Mouse (Mus musculus) layer of hippocampus, adult 9-11 months (tissue): ENCODE data around the gene Mrpl50.
"Not testable (repeated sequence)": the region's sequence is repeated elsewhere in the genome, so short reads cannot be mapped to it uniquely, and the experiment has no call there.

Experiments used
- DNase-seq: peaks from one replicate; pipeline ENCODE4 v3.0.0; 2022

Mrpl50 gene

DNA sequence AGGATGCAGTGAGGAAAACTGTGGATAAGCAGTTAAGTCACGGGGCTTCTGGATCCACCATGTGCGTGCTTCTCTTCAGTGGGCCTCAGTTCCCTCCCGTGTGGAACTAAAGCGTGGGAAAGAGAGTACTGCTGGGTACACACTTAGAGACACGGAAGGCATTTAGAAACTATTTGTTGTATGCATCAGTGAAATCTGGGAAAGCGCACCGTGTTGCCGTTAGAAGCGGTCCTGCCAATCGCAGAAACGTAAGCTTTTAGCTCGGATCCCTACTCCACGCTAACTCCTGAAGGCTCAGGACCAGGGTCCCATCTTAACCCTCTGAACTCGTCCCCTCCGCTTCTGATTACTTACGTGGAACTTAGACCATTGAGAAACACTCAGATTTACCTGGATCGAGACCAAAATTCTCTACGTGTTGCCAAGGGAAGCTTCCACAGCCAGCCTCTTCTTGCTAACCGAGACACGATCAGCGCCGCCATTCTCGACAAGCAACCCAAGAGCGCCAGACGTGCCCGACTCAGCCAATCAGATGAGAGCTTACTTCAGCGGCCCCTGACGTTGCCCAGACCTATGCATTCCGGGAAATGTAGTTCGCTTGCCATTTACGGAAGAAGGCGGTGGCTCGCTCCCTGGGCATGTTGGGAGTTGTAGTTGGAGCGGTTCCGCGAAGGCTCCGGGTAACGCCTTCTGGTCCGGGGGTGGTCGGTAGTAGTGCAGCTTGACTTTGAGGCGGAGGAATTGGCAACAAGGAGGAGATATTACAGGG is at the start of gene Mrpl50, which contains the start of gene Zfp189:
Gene Mrpl50, minus strand, starts transcription at position 522 of the 769 bp plus-strand sequence.
Gene Zfp189, plus strand, starts transcription at position 605 of the 769 bp plus-strand sequence.
- peak; percentile 98 for DNase-seq

GRCm38 (mm10) chr4:49567613-49568012 is 46.7 kb upstream of the Mrpl50 start:
- peak; percentile 77 for DNase-seq

- DNase-seq = peak; percentile 18
Measured at GRCm38 (mm10) chr4:49559915-49560772, 39.3 kb upstream of the Mrpl50 start.

DNA sequence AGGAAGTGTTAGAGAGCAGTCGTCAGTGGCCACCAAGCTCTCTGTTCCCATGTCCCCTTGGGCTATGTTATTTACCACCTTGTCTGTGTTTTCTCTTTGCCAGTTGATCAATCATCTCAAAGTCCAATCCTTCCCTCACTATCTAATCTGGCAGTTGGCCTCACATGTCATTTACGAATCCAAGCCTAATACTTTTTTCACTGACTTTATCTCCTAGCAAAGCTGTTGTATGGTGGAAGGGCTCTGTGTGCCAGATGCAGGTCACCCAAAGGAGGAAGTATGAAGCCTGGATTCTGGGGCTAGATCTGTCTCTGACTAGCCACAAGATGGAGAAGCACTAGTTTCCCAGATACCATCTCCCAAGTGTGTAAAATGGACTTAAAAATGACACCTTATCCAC is 37.3 kb upstream of the Mrpl50 start:
- DNase-seq = no peak

GRCm38 (mm10) chr4:49557375-49557774 is 36.5 kb upstream of the Mrpl50 start:
- DNase-seq = no peak

DNA sequence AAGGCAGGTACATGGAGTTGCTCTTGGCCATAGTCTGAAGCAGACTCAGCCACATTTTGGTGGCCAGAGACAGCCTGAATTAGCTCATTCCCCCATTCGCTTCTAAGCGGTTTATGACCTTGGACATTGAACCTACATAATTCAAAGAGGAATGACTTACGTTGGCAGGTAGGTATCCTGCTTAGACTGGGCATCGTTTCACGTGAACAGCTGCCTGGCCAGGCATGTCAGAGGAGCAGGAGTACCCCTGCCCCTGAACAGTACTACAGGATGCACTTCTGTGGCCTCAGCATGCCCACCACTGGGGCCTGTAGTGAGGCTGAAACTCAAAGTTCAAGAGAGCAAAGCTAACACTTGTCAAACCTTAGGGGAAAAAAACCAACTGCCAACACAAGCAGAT is 32.5 kb upstream of the Mrpl50 start:
- no peak for DNase-seq

GRCm38 (mm10) chr4:49549383-49549782 is 28.5 kb upstream of the Mrpl50 start, which contains the start of gene Aldob:
TSS of gene Aldob (minus strand) at chr4:49549546.
- DNase-seq = no peak

- no peak for DNase-seq
Measured at GRCm38 (mm10) chr4:49547544-49548219, 26.8 kb upstream of the Mrpl50 start.

- DNase-seq = no peak
Measured at GRCm38 (mm10) chr4:49546873-49547543, 26.1 kb upstream of the Mrpl50 start.

GRCm38 (mm10) chr4:49546026-49546425 is 25.1 kb upstream of the Mrpl50 start:
- no peak for DNase-seq

DNA sequence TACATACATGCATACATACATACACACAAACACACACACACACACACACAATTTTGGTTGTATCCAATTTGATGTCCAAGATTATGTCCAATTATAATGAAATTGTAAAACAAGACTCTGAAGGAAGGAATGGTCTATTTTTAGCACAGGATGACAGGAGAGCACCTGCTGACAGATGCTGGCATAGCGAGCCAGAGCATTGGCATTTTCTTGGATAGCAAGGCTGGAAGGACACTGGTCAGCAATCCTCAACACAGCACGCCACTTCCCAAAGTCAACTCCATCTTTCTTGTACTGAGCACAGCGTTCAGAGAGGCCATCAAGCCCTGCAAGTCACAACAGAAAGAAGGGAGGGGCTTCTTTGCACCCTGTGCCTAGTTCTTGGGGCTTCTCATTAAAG is 20.1 kb upstream of the Mrpl50 start:
- DNase-seq = no peak

DNA sequence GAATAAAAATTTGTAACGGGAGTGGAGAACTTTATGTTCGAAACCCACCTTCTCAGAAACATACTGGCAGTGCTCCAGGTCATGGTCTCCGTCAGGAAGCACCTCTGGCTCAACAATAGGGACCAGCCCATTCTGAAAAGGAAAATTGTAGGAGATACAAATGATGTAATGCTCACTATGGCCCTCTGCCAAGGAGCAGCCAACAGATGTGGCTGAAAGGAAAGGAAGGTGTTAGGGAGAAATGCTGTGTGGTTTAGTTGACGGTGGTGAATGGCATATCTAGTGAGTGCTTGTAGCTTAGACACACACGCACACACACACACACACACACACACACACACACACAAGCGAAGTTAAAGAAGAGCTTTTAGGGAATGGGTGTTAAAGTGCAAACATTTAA is 18.8 kb upstream of the Mrpl50 start:
- no peak for DNase-seq

DNA sequence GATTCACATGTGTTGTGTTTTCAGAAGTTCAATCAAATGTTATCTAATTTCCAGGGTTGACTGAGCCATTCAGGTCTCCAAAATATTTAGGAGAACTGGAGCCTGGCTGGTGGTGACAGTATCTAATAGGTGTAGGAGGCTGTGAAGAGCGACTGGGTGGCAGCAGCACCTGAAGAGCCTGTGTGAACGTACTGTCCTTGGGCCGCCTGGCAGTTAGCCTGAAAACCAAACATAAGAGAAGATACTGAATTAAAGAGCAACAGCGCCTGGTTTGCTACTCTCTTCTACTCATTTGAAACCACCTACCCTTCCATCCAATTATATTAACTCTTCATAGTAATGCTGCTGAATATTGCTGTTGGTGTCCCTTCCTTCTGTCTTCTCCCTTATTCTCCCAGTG is 15.8 kb upstream of the Mrpl50 start:
- DNase-seq = no peak

- DNase-seq = no peak
Measured at GRCm38 (mm10) chr4:49535675-49536294, 14.9 kb upstream of the Mrpl50 start.

DNA sequence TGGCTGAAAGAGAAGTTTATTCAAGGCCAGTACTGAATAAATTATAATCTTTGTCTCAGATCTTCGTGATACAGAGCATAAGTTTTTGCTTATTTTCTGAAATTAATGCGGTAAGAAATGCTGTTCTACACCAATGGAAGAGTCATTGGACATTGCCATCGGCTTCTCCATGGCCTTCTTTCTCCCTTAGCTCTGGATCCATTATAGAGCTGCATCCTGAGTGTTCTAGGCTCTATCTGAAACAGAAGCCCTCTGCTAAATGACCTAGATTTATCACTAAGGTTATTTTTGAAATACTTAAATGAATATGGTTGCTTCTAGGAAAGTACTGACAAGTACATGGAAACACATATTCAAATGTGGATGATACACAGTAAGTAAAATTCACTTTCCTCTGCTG is 14.1 kb upstream of the Mrpl50 start:
- no peak for DNase-seq

DNA sequence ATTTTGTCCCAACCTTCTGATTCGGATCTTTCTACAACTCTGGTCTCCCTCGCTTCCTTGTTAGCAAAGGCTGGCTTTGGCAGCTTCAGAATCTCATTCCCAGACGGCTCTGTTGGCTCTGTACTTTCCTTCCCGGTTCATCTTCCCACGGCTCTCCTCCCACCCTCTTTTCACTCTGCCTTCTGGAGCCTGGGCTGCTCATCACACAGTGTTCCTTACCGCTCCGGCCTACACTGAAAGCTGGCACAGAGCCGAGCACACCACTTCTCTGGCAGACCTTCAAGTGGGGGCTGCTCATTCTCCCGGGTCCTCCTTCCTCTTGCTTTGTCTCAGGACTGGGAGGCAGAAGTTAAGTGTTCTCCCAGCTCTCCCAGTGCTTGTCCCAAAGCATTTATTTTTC is 1.7 kb upstream of the Mrpl50 start:
- peak; percentile 89 for DNase-seq

DNA sequence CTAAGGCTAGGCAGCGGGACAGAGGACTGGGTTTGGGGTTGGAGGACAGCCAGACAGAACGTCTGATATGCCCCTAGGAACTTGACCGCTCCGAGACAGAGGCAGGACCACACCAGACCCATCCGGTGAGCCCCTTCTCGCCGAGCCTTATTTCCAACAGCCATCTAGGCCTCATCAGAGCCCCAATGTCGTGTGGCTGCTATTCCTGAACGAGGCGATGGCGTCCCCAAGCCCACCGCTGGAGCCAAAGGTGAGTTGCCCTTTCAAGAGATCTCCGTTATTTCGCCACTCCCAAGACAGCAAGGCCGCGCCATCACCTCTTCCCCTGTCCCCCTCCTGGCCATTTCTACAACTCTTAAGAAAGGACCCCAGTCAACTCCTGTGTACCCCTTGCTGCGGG is 453 bp upstream of the Mrpl50 start:
- DNase-seq = no peak

DNA sequence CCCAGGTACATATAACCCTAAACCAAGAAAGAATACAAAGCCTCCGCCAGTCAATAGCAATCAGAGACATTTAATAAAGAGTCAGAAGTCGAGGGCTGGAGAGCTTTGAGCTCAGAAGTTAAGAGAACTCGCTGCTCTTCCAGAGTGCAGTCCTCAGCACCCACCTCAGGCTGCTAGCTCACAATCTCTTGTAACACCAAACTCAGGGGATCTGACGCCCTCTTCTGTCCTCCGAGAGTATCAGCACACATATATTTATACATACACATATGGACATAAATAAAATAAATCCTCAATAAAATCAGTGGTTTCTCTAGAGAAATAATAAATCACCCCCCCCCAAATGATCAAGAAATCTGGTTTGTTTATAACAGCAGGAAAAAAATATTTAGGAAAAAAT is 1.4 kb downstream of the Mrpl50 start:
- no peak for DNase-seq

- DNase-seq = no peak
Measured at GRCm38 (mm10) chr4:49514441-49514840, 6.5 kb downstream of the Mrpl50 start.

- DNase-seq = no peak
Measured at GRCm38 (mm10) chr4:49512636-49513035, 8.3 kb downstream of the Mrpl50 start.

- not testable (repeated sequence) for DNase-seq
Measured at GRCm38 (mm10) chr4:49510236-49510835, 10.6 kb downstream of the Mrpl50 start.

GRCm38 (mm10) chr4:49509183-49509582 is 11.7 kb downstream of the Mrpl50 start:
- no peak for DNase-seq
